In the genomic region with DNA sequence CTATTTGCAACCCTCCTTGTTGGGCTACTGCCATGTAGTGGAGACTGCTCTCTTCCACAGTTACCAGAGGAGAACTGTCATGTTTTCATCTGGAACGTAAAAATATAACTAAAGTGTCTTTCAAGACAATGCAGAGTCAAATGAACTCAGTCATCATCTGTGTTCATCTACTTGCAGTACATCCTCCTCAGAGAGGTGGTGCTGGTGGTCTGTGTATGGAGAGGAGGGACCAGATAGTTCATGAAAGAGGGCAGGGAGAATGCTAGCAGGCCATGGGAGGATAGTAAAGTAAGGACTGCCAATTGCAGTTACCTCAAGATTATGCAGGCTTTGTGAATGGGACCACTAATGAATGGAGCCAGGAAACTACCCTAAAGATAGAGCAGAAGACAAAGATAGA, we compare ENCODE assay signal across 10 mouse cellular contexts.
A peak's percentile ranks its signal among the peaks of the same experiment; 100 is the strongest.
DNase-seq lines count a peak whose midpoint lies in the region; ATAC-seq and TF ChIP-seq lines count a peak whose summit lies in the region.
"Had no signal": no experiment of that assay in that cellular context is flagged by ENCODE, and none has a peak within 500 bp of the region (broad histone marks: within the 10 kb centered on the region; RNA-seq: fewer than 3 reads in every experiment).

No protein-coding gene starts in this region.

- H3K9me3 ChIP-seq in kidney, postnatal 0 days (replicated peaks; ENCODE audit: low read length), result no peaks in the 10 kb centered on the region
- H3K9me3 ChIP-seq in kidney, embryonic 15.5 days (replicated peaks), result no peaks in the 10 kb centered on the region
- no peaks in the 10 kb centered on the region for H3K9me3 ChIP-seq in neural tube, embryonic 15.5 days (replicated peaks)
- peaks cover 5% of the 10 kb centered on the region; the same call in 1 of the 2 replicates for H3K9me3 ChIP-seq in forebrain, embryonic 12.5 days

- in situ Hi-C loops in Patski (cut with MboI; ENCODE audit: low pct_unique_long_range_greater_than_20kb), result loop anchor here (10.0 kb wide), 1 partner anchor 877 kb away; no protein-coding TSS in a partner anchor

- H3K27ac ChIP-seq in kidney, postnatal 0 days, result no peak overlapping the region
- H3K27ac ChIP-seq in kidney, embryonic 15.5 days, result no peak overlapping the region
- no peak overlapping the region for H3K27ac ChIP-seq in neural tube, embryonic 15.5 days (replicated peaks)
- no peak overlapping the region for H3K27ac ChIP-seq in forebrain, embryonic 12.5 days
- H3K27ac ChIP-seq: limb, embryonic 13.5 days; midbrain, embryonic 10.5 days had no signal

- H3K27me3 ChIP-seq in kidney, postnatal 0 days (ENCODE audit: insufficient read depth, low read length), result no peaks in the 10 kb centered on the region
- no peaks in the 10 kb centered on the region for H3K27me3 ChIP-seq in kidney, embryonic 15.5 days
- H3K27me3 ChIP-seq in Patski, result peaks cover 9% of the 10 kb centered on the region
- no peaks in the 10 kb centered on the region for H3K27me3 ChIP-seq in neural tube, embryonic 15.5 days (replicated peaks)
- no peaks in the 10 kb centered on the region for H3K27me3 ChIP-seq in forebrain, embryonic 12.5 days
- H3K27me3 ChIP-seq: limb, embryonic 13.5 days had no signal

- POLR2A ChIA-PET in Patski (lab: Charles Lee), result no interaction called here

- H3K36me3 ChIP-seq in kidney, postnatal 0 days (ENCODE audit: insufficient read depth, low read length), result no peaks in the 10 kb centered on the region
- no peaks in the 10 kb centered on the region for H3K36me3 ChIP-seq in kidney, embryonic 15.5 days
- H3K36me3 ChIP-seq in neural tube, embryonic 15.5 days, result no peaks in the 10 kb centered on the region
- no peaks in the 10 kb centered on the region for H3K36me3 ChIP-seq in forebrain, embryonic 12.5 days (replicated peaks)
- H3K36me3 ChIP-seq: limb, embryonic 13.5 days; midbrain, embryonic 10.5 days had no signal

- intact Hi-C loops in left cerebral cortex, postnatal 25 days (cut with DNase I), result loop anchor here (2.0 to 10.0 kb wide), 3 partner anchors 331 to 947 kb away; no protein-coding TSS in a partner anchor

- no peaks in the 10 kb centered on the region for H3K4me1 ChIP-seq in kidney, postnatal 0 days (replicated peaks; ENCODE audit: insufficient read depth, low read length)
- H3K4me1 ChIP-seq in kidney, embryonic 15.5 days, result no peaks in the 10 kb centered on the region
- no peaks in the 10 kb centered on the region for H3K4me1 ChIP-seq in neural tube, embryonic 15.5 days
- H3K4me1 ChIP-seq in forebrain, embryonic 12.5 days, result no peaks in the 10 kb centered on the region
- H3K4me1 ChIP-seq: limb, embryonic 13.5 days; midbrain, embryonic 10.5 days had no signal

- no peak overlapping the region for H3K9ac ChIP-seq in kidney, postnatal 0 days (ENCODE audit: low read depth, low read length)
- H3K9ac ChIP-seq in kidney, embryonic 15.5 days, result no peak overlapping the region
- no peak overlapping the region for H3K9ac ChIP-seq in neural tube, embryonic 15.5 days (replicated peaks)
- no peak overlapping the region for H3K9ac ChIP-seq in forebrain, embryonic 12.5 days
- H3K9ac ChIP-seq: limb, embryonic 13.5 days had no signal

- no peak overlapping the region for H3K4me3 ChIP-seq in kidney, postnatal 0 days (replicated peaks; ENCODE audit: low read depth, low read length)
- no peak overlapping the region for H3K4me3 ChIP-seq in kidney, embryonic 15.5 days (replicated peaks)
- no peak overlapping the region for H3K4me3 ChIP-seq in neural tube, embryonic 15.5 days (replicated peaks)
- H3K4me3 ChIP-seq in forebrain, embryonic 12.5 days (replicated peaks), result no peak overlapping the region
- H3K4me3 ChIP-seq: limb, embryonic 13.5 days; midbrain, embryonic 10.5 days had no signal

- 68% methylated on average over 1 of the region's 1 CpGs for WGBS in kidney, postnatal 0 days
- 74% methylated on average over 1 of the region's 1 CpGs for WGBS in kidney, embryonic 15.5 days
- WGBS in neural tube, embryonic 15.5 days, result 84% methylated on average over 1 of the region's 1 CpGs
- WGBS in forebrain, embryonic 12.5 days, result 64% methylated on average over 1 of the region's 1 CpGs

- no peak for ATAC-seq in kidney, postnatal 0 days (replicated peaks; ENCODE audit: low FRiP score, low read depth)
- ATAC-seq in kidney, embryonic 15.5 days (replicated peaks; ENCODE audit: low FRiP score), result no peak
- no peak for ATAC-seq in Patski
- ATAC-seq in neural tube, embryonic 15.5 days (ENCODE audit: low FRiP score), result no peak
- no peak for ATAC-seq in forebrain, embryonic 12.5 days (ENCODE audit: low FRiP score)

- CTCF ChIA-PET in Patski (lab: Charles Lee), result interaction anchor here (0.9 to 1.7 kb wide), 2 partner anchors 364 to 942 kb away, joined by 3 to 4 read pairs; no protein-coding TSS in a partner anchor

- H3K4me2 ChIP-seq in kidney, postnatal 0 days (ENCODE audit: low read length), result no peak overlapping the region
- H3K4me2 ChIP-seq in kidney, embryonic 15.5 days, result no peak overlapping the region
- H3K4me2 ChIP-seq in neural tube, embryonic 15.5 days, result no peak overlapping the region
- no peak overlapping the region for H3K4me2 ChIP-seq in forebrain, embryonic 12.5 days
- H3K4me2 ChIP-seq: limb, embryonic 13.5 days had no signal

- DNase-seq in kidney, postnatal 0 days (ENCODE audit: low spot score), result peak; percentile 46
- DNase-seq in Patski (ENCODE audit: low read depth, low spot score), result no peak
- DNase-seq in cerebellum, adult 8-10 months, result peak; percentile 27
- peak; percentile 17 to 49 for DNase-seq in left cerebral cortex, postnatal 25 days (ENCODE audit: low spot score in 2 of 2)
- DNase-seq in spleen, postnatal 14 days (ENCODE audit: low spot score in 2 of 2), result no peak

- TF ChIP-seq CTCF in kidney, postnatal 0 days (IDR thresholded peaks at IDR 0.05; ENCODE audit: low read depth), result peak; percentile 61
- TF ChIP-seq CTCF in Patski (IDR thresholded peaks at IDR 0.05), result peak; percentile 61

Comparison
In these comparisons a context has a peak if more than half of its experiments do, and no peak if none do; other contexts are left out.
1. DNase-seq: peak in kidney, postnatal 0 days (single experiment), cerebellum, adult 8-10 months (single experiment) and left cerebral cortex, postnatal 25 days (2 of 2); none in Patski (single experiment) and spleen, postnatal 14 days (0 of 2).